Mouse (Mus musculus) liver, embryonic 11.5 days (tissue): ENCODE results near the gene Irak3. TPM values are rescaled to one million over a fixed set of nuclear protein-coding genes. Genes with fewer than 3 reads are reported as not detected.
A peak's percentile ranks its signal among the peaks of the same experiment; 100 is the strongest.

Experiments
- ATAC-seq: fragments of 200-750 bp; cut with Nextera tagmentation; replicated peaks from 2 replicates; pipeline ENCODE4 v1.8.0; 2017; ENCODE audit warnings: moderate number of reproducible peaks, mild to moderate bottlenecking, moderate TSS enrichment, moderate library complexity; ENCODE audit not compliant: low FRiP score
- DNase-seq: peaks from one replicate; pipeline ENCODE4 v3.0.0-alpha.2; 2017; ENCODE audit warnings: low spot score
- H3K27ac ChIP-seq: fragments of 300-500 bp; sonication (generic); 2 replicates; pipeline ENCODE4 v1.5.1; 2014; ENCODE audit warnings: mild to moderate bottlenecking, low read depth, low read length, control low read depth
- H3K27me3 ChIP-seq: fragments of 300-500 bp; sonication (generic); replicated peaks from 2 replicates; pipeline ENCODE4 v1.6.1; 2014; ENCODE audit warnings: low read length, mixed read lengths; ENCODE audit not compliant: control insufficient read depth, insufficient read depth
- H3K36me3 ChIP-seq: fragments of 300-500 bp; sonication (generic); 2 replicates; pipeline ENCODE4 v1.6.1; 2014; ENCODE audit warnings: mild to moderate bottlenecking, low read length, moderate library complexity, mixed read lengths; ENCODE audit not compliant: control insufficient read depth, insufficient read depth
- H3K4me1 ChIP-seq: fragments of 300-500 bp; sonication (generic); replicated peaks from 2 replicates; pipeline ENCODE4 v1.6.1; 2014; ENCODE audit warnings: low read length, mixed read lengths; ENCODE audit not compliant: control insufficient read depth, insufficient read depth
- H3K4me2 ChIP-seq: fragments of 300-500 bp; sonication (generic); 2 replicates; pipeline ENCODE4 v1.6.1; 2014; ENCODE audit warnings: mild to moderate bottlenecking, control low read depth, moderate library complexity
- H3K4me3 ChIP-seq: fragments of 300-500 bp; sonication (generic); 2 replicates; pipeline ENCODE4 v1.5.1; 2014; ENCODE audit warnings: low read depth, low read length, control low read depth
- H3K9ac ChIP-seq: fragments of 300-500 bp; sonication (generic); 2 replicates; pipeline ENCODE4 v1.6.1; 2014; ENCODE audit warnings: low read depth, low read length, control low read depth
- H3K9me3 ChIP-seq: fragments of 300-500 bp; sonication (generic); 2 replicates; pipeline ENCODE4 v1.6.1; 2016; ENCODE audit warnings: low read length, inconsistent platforms, mixed read lengths; ENCODE audit not compliant: control insufficient read depth
- WGBS: fragments of 180-500 bp; shearing (Covaris S2); extraction: QIAGEN DNeasy Blood & Tissue Kit; methylation state at CpG from one replicate; pipeline ENCODE4 v1.1.7; 2014; 5-methylcytosine and 5-hydroxymethylcytosine counted together
- polyA plus RNA-seq: library from polyadenylated mRNA; unstranded; fragments of >200 nt; fragmentation: Nextera tagmentation; extraction: Ambion mirVana; gene quantifications from 2 replicates; pipeline ENCODE4 v1.2.1, GENCODE M21; 2014

Irak3 gene
- polyA plus RNA-seq, 1 experiment from 2014 or later, result 0.67 TPM

DNA sequence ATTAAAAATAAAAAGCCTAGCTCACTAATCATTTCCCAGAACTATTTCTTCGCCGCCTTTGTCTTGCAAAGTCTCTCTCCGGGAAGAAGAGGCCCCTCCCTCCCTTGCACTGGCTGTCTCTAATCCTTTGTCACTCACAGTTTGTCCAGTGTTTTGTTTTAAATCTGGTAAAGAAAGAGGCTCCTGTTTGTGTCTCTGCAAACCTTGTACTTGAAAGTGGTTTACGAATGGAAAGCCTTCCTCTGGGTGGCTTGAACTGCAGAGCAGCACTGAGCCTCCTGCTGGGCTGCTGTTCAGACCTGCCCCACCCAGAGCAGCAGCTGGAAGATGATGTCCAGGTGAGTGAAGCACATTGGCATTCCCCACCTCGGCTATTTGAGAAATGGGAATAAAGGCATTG, 30.6 kb downstream of the Irak3 start:
- Histone ChIP-seq H3K4me1 (peaks cover 10% of the 10 kb centered on the region), H3K4me2 (no peak overlapping the region), H3K27me3 (no peaks in the 10 kb centered on the region), H3K9me3 (no peaks in the 10 kb centered on the region), H3K36me3 (no peaks in the 10 kb centered on the region), H3K4me3 (no peak overlapping the region), H3K27ac (no peak overlapping the region), H3K9ac (no peak overlapping the region)
- DNase-seq (no peak), ATAC-seq (no peak)
- 65% methylated on average over 5 of the region's 5 CpGs for WGBS

DNA sequence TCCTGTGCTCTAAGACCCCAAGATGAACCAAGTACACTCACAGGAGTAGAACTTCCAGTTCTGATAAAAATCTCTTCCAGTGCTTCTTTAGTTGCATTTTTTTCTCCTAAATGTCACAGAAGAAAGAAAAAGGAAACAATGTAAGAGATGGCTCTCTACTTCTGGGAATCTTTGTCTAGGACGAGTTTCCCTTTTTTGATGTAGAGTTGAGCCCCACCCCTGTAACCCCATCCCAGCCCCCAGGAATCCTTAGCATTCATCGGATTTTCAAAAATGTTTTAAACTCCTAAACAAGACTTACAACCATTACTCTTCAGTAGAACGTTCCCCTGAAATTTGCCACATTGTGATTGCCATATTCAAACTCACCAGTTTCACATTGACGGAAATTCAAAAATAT, 31.7 kb downstream of the Irak3 start:
- H3K4me3 ChIP-seq, result no peak overlapping the region
- no peak for ATAC-seq
- WGBS, result 73% methylated on average over 4 of the region's 4 CpGs

DNA sequence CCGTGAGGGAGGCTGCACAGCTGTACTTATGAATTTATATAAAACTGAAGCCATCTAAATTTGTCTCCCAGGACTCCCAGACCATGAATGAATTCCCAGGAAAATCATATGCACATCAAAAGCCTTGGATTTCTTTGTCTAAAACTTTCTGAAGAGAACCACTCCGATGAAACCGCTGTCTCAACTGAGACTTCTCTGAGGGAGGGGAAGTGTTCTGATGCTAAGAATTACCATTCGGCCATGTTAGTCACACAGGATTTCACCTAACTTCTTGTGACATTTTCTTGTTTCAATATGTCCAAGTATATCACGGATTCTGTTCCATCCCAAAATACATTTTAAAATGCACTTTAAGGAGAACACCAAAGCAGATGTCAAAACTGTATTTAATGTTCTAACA, 32.1 kb downstream of the Irak3 start:
- ATAC-seq, result no peak
- no peak overlapping the region for H3K9ac ChIP-seq
- H3K4me2 ChIP-seq, result no peak overlapping the region
- whole genome bisulfite sequencing, result 78% methylated on average over 5 of the region's 5 CpGs
- H3K4me3 ChIP-seq, result no peak overlapping the region
- no peaks in the 10 kb centered on the region for H3K36me3 ChIP-seq
- peaks cover 10% of the 10 kb centered on the region for H3K4me1 ChIP-seq
- DNase-seq, result no peak
- no peaks in the 10 kb centered on the region for H3K27me3 ChIP-seq
- no peak overlapping the region for H3K27ac ChIP-seq
- H3K9me3 ChIP-seq, result no peaks in the 10 kb centered on the region

More for the DNA sequence above, 31.7 kb downstream of the Irak3 start:
- Histone ChIP-seq H3K9ac (no peak overlapping the region), H3K27me3 (no peaks in the 10 kb centered on the region), H3K27ac (no peak overlapping the region), H3K9me3 (no peaks in the 10 kb centered on the region), H3K4me1 (peaks cover 10% of the 10 kb centered on the region), H3K36me3 (no peaks in the 10 kb centered on the region), H3K4me2 (no peak overlapping the region)
- DNase-seq, result no peak

DNA sequence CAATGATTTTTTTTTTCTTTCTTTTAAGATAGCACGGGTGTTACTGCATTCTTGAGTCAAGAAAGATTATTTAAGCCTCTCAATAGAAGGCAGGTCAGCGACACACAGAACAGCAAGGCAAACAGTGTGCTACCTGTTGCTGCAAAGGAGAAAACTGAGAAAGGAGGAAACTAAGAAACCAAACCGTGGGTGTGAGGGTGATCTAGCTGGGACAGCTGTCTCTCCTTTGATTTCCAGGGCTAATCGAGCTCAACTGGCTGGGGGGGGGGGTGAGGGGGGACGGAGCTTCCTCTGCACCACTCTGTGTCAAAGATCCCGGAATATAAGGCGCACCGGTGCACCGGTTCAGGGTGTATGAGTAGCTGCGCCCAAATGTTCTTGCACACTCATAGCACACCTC, 32.9 kb downstream of the Irak3 start:
- H3K4me2 ChIP-seq, result peak overlapping the region; percentile 47
- DNase-seq (no peak), ATAC-seq (peak; percentile 34; the same call in 1 of the 2 replicates)
- H3K4me1 ChIP-seq, result peaks cover 10% of the 10 kb centered on the region
- no peaks in the 10 kb centered on the region for H3K9me3 ChIP-seq
- WGBS, result 31% methylated on average over 10 of the region's 10 CpGs
- no peak overlapping the region for H3K27ac ChIP-seq
- H3K27me3 ChIP-seq, result no peaks in the 10 kb centered on the region
- no peaks in the 10 kb centered on the region for H3K36me3 ChIP-seq
- no peak overlapping the region for H3K9ac ChIP-seq
- H3K4me3 ChIP-seq, result no peak overlapping the region

DNA sequence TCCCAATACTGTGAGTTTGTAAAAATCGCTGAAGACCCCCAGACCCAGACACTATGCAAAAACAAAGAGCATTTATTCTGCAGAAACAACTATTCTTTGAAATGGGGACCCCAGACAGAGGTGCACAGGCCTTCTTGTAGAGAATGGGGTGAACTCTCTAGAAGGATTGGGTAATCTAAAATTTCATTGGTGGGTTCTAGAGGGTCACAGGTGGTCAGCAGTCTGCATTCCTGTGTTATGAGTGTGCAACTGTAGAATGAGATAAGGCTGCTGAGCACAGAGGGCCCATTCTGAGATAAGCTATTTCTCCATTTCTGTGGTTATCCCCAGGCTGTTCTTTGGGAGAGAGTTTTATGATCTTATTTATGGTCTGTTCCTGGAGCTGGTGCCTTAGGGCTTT, 33.9 kb downstream of the Irak3 start:
- DNase-seq (no peak), ATAC-seq (peak; percentile 94)
- Histone ChIP-seq H3K36me3 (no peaks in the 10 kb centered on the region), H3K9me3 (no peaks in the 10 kb centered on the region), H3K4me1 (peaks cover 10% of the 10 kb centered on the region), H3K9ac (no peak overlapping the region), H3K4me3 (no peak overlapping the region), H3K4me2 (peak overlapping the region; percentile 47; the same call in 1 of the 2 replicates), H3K27ac (no peak overlapping the region), H3K27me3 (no peaks in the 10 kb centered on the region)
- 72% methylated on average over 1 of the region's 1 CpGs for WGBS

DNA sequence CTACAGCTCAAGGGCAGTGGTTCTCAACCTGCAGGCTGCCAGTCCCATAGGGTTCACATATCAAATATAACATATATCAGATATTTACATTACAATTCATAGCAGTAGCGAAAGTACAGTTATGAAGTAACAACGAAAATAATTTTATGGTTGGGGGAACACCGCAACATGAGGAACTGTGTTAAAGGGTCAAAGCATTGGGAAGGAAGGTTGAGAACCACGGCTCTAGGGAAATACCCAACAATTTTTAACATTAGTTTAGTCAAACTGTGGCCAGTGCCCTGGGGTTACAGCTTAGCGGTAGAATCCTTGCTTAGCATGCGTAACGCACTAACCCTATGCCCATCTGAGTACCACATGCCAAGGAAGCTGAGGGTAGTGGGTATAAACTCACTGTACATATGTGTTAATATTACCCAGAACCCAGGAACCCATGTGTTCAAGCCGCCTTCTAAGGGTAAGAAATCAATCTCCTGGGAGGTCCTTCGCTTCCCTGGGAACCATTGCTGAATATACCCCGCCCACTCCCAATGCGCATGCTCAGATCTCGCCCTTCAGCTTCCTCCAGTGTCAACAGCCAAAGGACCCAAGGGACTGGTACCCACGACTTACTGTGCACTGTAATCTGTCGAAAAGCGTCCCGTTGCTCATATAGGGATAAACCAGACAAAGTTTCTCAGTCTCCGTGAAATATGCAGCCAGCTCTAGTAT, 36.0 kb downstream of the Irak3 start:
- DNase-seq (no peak), ATAC-seq (no peak)
- 87% methylated on average over 17 of the region's 17 CpGs for WGBS

DNA sequence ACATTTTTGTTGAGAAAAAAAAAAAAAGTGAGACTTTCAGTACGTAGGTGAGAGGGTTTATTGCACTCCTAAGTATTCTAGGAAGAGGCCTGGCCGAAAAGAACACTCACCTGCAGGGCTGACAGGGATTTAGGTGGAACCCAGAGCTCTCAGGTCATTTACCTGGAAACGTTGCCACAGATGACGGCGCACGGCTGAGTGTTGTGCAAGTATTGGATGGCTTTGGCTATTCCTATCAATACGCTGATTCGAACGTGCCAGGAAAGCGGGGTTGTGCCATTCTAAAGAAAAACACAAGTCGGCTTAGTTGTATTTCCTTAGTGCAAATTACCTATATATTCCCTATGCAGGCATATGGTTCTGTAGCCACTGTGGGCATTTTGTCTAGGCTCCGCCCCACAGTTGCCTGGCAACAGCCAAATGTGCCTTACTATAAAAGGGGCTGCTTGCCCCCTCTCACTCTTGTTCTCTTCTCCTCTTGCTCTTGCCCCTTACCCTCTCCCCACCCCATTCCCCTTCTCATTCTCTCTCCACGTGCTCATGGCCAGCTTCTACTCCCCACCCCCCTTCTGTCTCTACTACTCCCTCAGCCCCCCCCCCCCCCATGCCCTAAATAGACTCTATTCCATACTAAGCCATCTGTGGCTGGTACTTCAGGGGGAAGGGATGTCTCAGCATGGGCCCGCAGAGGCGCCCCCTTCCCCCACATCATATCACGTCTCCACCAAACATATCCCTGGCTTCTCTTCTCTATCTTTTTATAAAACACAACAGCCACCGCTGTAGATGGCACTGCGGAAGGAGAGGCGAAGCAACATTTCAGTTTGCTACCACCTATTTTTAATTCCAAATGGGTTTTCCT, 36.8 kb downstream of the Irak3 start:
- DNase-seq, result no peak
- no peak overlapping the region for H3K9ac ChIP-seq
- 85% methylated on average over 19 of the region's 19 CpGs for WGBS

More for the DNA sequence above, 36.0 kb downstream of the Irak3 start:
- peaks cover 10% of the 10 kb centered on the region for H3K4me1 ChIP-seq
- no peak overlapping the region for H3K27ac ChIP-seq
- H3K9me3 ChIP-seq, result no peaks in the 10 kb centered on the region
- H3K4me2 ChIP-seq, result no peak overlapping the region
- no peaks in the 10 kb centered on the region for H3K27me3 ChIP-seq
- H3K36me3 ChIP-seq, result no peaks in the 10 kb centered on the region; the same call in 1 of the 2 replicates
- H3K4me3 ChIP-seq, result no peak overlapping the region
- H3K9ac ChIP-seq, result no peak overlapping the region

DNA sequence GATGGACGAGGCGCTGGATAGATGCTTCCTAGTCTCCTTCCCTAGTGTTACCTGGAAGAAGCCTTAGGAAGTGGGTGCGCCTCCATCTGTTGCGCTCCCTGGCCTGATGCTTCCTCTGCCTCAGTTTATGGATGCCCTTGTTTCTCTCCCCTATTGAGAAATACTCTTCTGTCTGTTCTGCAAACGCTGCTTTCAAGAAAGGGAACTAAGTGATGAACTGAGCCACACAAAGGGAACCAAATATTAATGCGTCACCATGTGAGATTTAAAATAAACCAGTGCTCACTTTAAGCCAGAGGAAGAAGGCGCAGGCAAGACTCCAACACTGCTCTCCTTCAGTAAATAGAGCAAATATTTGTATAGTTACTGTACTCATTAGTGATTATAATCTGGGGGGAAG, 38.4 kb downstream of the Irak3 start:
- peaks cover 1% of the 10 kb centered on the region for H3K4me1 ChIP-seq

More for the DNA sequence above, 36.8 kb downstream of the Irak3 start:
- no peak overlapping the region for H3K4me3 ChIP-seq
- H3K36me3 ChIP-seq, result no peaks in the 10 kb centered on the region; the same call in 1 of the 2 replicates
- H3K9me3 ChIP-seq, result no peaks in the 10 kb centered on the region
- H3K27ac ChIP-seq, result no peak overlapping the region
- H3K27me3 ChIP-seq, result no peaks in the 10 kb centered on the region
- H3K4me2 ChIP-seq, result no peak overlapping the region
- no peak for ATAC-seq
- peaks cover 10% of the 10 kb centered on the region for H3K4me1 ChIP-seq

More for the DNA sequence above, 38.4 kb downstream of the Irak3 start:
- H3K9ac ChIP-seq, result no peak overlapping the region
- H3K4me3 ChIP-seq, result no peak overlapping the region
- 79% methylated on average over 7 of the region's 7 CpGs for WGBS
- H3K4me2 ChIP-seq, result no peak overlapping the region
- H3K9me3 ChIP-seq, result no peaks in the 10 kb centered on the region
- H3K27ac ChIP-seq, result no peak overlapping the region
- no peak for DNase-seq
- H3K36me3 ChIP-seq, result no peaks in the 10 kb centered on the region; the same call in 1 of the 2 replicates
- H3K27me3 ChIP-seq, result no peaks in the 10 kb centered on the region
- no peak for ATAC-seq
